Mouse (Mus musculus): ENCODE data around the gene Aqp6. TPM values are rescaled to one million over a fixed set of nuclear protein-coding genes. Genes with fewer than 3 reads are reported as not detected.

The Aqp6 gene
- polyA plus RNA-seq, 1 experiment, result 0.46 TPM

DNA sequence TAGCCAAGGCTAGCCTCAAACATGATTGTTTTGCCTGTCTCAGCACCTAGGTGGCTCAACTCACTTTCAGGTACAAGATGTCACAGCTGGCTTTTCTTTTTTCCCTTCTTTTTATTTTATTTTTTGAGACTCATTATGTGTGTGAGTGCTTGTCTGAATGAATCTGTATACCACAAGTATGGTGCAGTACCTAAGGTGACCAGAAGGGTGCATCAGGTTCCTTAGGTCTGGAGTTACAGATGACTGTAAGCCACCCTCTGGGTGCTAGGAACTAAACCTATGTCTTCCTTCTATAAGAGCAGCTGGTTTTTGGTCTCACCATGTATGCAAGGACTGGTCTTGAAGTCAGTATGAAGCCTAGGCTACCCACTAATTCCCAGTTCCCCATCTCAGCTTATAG lies 30.4 kb downstream of the Aqp6 start:
- Histone ChIP-seq H3K4me1 (ENCODE audit: control insufficient read depth, insufficient read depth, low read length) (no peaks in the 10 kb centered on the region), H3K4me3 (ENCODE audit: insufficient read depth, low read length) (no peak overlapping the region), H3K27ac (ENCODE audit: insufficient read depth, low read length) (no peak overlapping the region)
- TF ChIP-seq POLR2A (IDR thresholded peaks at IDR 0.05; ENCODE audit: extremely low read depth, insufficient read depth, low read length), result no peak
- no peak for TF ChIP-seq CTCF (IDR thresholded peaks at IDR 0.05; ENCODE audit: extremely low read depth, insufficient read depth, low read length)

DNA sequence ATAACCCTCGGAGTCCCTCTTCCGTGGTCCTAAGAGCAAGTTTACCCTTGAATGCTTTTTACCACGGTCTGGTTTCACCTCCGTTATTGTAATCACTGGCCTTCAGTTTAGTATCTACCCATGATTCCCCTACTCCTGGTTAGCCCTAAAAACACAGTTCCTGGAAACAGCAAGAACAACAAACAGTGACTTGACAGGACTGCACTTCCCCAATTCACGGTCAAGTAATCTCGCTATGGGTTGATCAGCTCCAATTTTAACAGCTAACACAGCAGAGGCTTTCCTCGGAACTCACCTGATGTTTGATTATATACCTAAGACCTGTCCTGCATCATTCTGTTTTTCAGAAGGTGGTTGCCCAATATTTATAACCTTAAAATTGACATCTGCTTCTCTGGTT lies 33.5 kb downstream of the Aqp6 start:
- Histone ChIP-seq H3K4me3 (ENCODE audit: insufficient read depth, low read length) (no peak overlapping the region), H3K27ac (ENCODE audit: insufficient read depth, low read length) (no peak overlapping the region), H3K4me1 (ENCODE audit: control insufficient read depth, insufficient read depth, low read length) (no peaks in the 10 kb centered on the region)
- TF ChIP-seq CTCF (IDR thresholded peaks at IDR 0.05; ENCODE audit: extremely low read depth, insufficient read depth, low read length), result no peak

DNA sequence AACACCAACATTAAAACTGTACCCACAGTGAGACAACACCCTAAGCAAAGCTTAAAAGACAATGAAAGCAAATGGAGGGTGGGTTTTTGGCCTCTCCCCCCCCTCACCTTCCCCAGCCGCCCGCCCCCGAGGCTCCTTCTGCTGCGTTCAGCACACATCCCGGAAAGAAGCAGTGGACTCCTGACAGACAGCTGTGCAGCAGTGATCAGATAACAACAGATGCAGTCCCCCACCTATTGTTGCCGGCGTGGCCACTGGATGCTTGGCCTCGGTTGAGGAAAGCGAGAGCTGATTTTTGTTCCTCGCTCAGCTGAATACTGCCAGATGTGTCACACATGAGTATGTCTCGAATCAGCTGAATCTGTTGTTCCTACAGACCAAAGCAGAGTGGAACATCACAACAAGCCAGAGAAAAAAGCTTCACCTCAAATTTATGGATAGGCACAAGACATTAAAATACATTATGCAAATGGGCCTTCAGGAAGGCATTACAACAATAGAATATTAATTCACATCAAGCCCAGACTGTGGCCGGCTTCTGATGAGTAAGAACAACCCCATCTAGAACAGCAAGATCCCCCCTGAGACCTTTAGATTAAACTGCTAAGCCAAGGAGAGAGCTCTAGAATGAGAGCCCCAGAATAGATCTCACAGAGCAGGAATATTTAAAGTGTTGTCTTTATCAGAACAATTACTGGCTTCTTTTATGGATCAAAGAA lies 36.4 kb downstream of the Aqp6 start:
- no peak for TF ChIP-seq POLR2A (IDR thresholded peaks at IDR 0.05; ENCODE audit: extremely low read depth, insufficient read depth, low read length)
- no peak for TF ChIP-seq CTCF (IDR thresholded peaks at IDR 0.05; ENCODE audit: extremely low read depth, insufficient read depth, low read length)
- H3K4me1 ChIP-seq (ENCODE audit: control insufficient read depth, insufficient read depth, low read length), result no peaks in the 10 kb centered on the region
- no peak overlapping the region for H3K27ac ChIP-seq (ENCODE audit: insufficient read depth, low read length)
- no peak overlapping the region for H3K4me3 ChIP-seq (ENCODE audit: insufficient read depth, low read length)

DNA sequence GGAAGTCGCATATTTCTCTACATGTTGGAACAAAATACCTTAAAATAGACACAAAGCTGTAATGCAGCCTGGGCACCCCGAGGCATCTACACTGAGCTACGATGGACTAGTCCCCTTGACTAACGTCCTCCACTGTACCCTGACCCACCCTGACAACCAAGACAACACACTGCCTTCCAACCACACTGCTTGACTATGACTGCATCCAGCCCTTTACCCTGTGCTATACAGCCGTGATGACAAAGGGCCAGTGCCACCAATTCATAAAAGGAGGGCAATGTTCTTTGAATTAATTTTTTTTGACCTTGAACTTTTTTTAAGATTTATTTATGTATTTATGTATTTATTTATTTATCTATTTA lies 36.9 kb downstream of the Aqp6 start:
- TF ChIP-seq CTCF (IDR thresholded peaks at IDR 0.05; ENCODE audit: extremely low read depth, insufficient read depth, low read length), result no peak
- TF ChIP-seq POLR2A (IDR thresholded peaks at IDR 0.05; ENCODE audit: extremely low read depth, insufficient read depth, low read length), result no peak
- Histone ChIP-seq H3K27ac (ENCODE audit: insufficient read depth, low read length) (no peak overlapping the region), H3K4me3 (ENCODE audit: insufficient read depth, low read length) (no peak overlapping the region)

GRCm38 (mm10) chr15:99642622-99643021 lies 41.4 kb downstream of the Aqp6 start:
- Histone ChIP-seq H3K27ac (ENCODE audit: insufficient read depth, low read length) (no peak overlapping the region), H3K4me1 (ENCODE audit: control insufficient read depth, insufficient read depth, low read length) (peaks cover 4% of the 10 kb centered on the region), H3K4me3 (ENCODE audit: insufficient read depth, low read length) (no peak overlapping the region)
- TF ChIP-seq CTCF (IDR thresholded peaks at IDR 0.05; ENCODE audit: extremely low read depth, insufficient read depth, low read length), result no peak
- TF ChIP-seq POLR2A (IDR thresholded peaks at IDR 0.05; ENCODE audit: extremely low read depth, insufficient read depth, low read length), result no peak

More for the DNA sequence above, 36.9 kb downstream of the Aqp6 start:
- no peaks in the 10 kb centered on the region for H3K4me1 ChIP-seq (ENCODE audit: control insufficient read depth, insufficient read depth, low read length)

- Histone ChIP-seq H3K4me3 (ENCODE audit: insufficient read depth, low read length) (no peak overlapping the region), H3K4me1 (ENCODE audit: control insufficient read depth, insufficient read depth, low read length) (peaks cover 4% of the 10 kb centered on the region), H3K27ac (ENCODE audit: insufficient read depth, low read length) (no peak overlapping the region)
- TF ChIP-seq POLR2A (IDR thresholded peaks at IDR 0.05; ENCODE audit: extremely low read depth, insufficient read depth, low read length), result no peak
Observed at GRCm38 (mm10) chr15:99643832-99644231, 42.6 kb downstream of the Aqp6 start.

GRCm38 (mm10) chr15:99644776-99645175 lies 43.6 kb downstream of the Aqp6 start:
- no peak overlapping the region for H3K4me3 ChIP-seq (ENCODE audit: insufficient read depth, low read length)
- H3K27ac ChIP-seq (ENCODE audit: insufficient read depth, low read length), result no peak overlapping the region
- no peak for TF ChIP-seq CTCF (IDR thresholded peaks at IDR 0.05; ENCODE audit: extremely low read depth, insufficient read depth, low read length)
- TF ChIP-seq POLR2A (IDR thresholded peaks at IDR 0.05; ENCODE audit: extremely low read depth, insufficient read depth, low read length), result 0 out of 2 replicates have a peak, but pooled peaks have one; percentile 8
- H3K4me1 ChIP-seq (ENCODE audit: control insufficient read depth, insufficient read depth, low read length), result peaks cover 4% of the 10 kb centered on the region

DNA sequence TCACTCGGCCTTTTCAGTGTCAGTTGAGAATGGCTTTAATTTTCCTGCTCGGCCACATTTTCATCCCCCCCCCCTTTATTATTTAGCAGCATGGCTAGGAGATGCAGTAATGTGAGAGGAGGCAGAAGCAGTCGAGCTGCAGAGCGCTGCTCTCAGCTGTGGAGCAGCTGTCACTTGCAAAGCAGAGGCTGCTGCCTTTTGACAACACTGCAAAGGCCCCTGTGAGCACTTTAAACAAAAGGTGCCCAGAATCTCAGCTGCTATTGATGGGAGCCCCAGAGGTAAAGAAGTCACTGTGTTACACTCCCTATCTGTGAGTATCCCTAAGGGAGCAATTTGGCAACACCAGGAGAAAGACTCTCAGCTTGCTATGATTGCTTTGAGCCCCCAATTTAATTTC lies 47.1 kb downstream of the Aqp6 start:
- H3K27ac ChIP-seq (ENCODE audit: insufficient read depth, low read length), result no peak overlapping the region
- TF ChIP-seq POLR2A (IDR thresholded peaks at IDR 0.05; ENCODE audit: extremely low read depth, insufficient read depth, low read length) (no peak), CTCF (IDR thresholded peaks at IDR 0.05; ENCODE audit: extremely low read depth, insufficient read depth, low read length) (no peak)
- H3K4me1 ChIP-seq (ENCODE audit: control insufficient read depth, insufficient read depth, low read length), result peaks cover 4% of the 10 kb centered on the region
- no peak overlapping the region for H3K4me3 ChIP-seq (ENCODE audit: insufficient read depth, low read length)

DNA sequence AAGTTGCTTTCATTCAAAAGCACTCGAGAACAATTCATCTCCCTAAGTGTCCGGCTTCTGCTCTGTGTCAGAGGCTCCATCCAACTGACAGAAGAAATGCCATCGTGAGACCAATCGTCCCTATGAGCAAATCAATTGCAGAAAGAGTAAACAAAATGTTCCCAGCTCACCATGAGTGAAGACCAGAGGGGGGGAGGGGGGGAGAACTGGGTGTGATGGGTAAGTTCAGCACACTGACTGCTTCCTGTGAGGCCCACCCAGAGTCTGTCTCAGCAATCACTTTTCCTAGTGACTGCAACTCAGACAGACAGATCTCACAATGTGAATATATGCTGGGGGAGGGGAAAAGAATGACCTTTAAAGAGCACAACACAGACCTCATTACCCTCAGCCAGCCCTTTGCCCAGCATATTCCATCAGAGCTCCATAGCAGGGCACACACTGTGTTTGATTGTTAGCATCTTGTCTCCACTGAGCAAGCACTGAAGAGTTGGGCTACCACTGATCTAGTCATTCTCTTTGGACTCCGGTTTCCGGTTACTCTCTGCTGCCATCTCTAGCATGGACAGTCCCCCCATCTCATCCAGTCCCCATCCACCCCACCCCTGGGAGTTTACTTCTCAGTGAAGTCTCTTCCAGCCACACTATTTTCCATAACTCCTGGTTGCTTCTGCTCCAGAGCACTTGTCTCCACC lies 48.0 kb downstream of the Aqp6 start:
- H3K27ac ChIP-seq (ENCODE audit: insufficient read depth, low read length), result no peak overlapping the region
- no peak for TF ChIP-seq POLR2A (IDR thresholded peaks at IDR 0.05; ENCODE audit: extremely low read depth, insufficient read depth, low read length)
- TF ChIP-seq CTCF (IDR thresholded peaks at IDR 0.05; ENCODE audit: extremely low read depth, insufficient read depth, low read length), result no peak
- H3K4me1 ChIP-seq (ENCODE audit: control insufficient read depth, insufficient read depth, low read length), result peaks cover 4% of the 10 kb centered on the region
- no peak overlapping the region for H3K4me3 ChIP-seq (ENCODE audit: insufficient read depth, low read length)

GRCm38 (mm10) chr15:99650304-99650703 lies 49.1 kb downstream of the Aqp6 start:
- Histone ChIP-seq H3K4me1 (ENCODE audit: control insufficient read depth, insufficient read depth, low read length) (no peaks in the 10 kb centered on the region), H3K27ac (ENCODE audit: insufficient read depth, low read length) (no peak overlapping the region), H3K4me3 (ENCODE audit: insufficient read depth, low read length) (no peak overlapping the region; the same call in 1 of the 2 replicates)
- TF ChIP-seq CTCF (IDR thresholded peaks at IDR 0.05; ENCODE audit: extremely low read depth, insufficient read depth, low read length) (no peak), POLR2A (IDR thresholded peaks at IDR 0.05; ENCODE audit: extremely low read depth, insufficient read depth, low read length) (no peak)

Data from cortical plate, adult 2 months (tissue).